Mouse (Mus musculus) heart, embryonic 14.5 days (tissue): ENCODE measurements at regions not wholly inside any gene's neighbourhood (a gene's known extent, or its start where the extent isn't known, plus 50 kb on each side); places are given as distances from the start of the nearest gene placed in this dataset.

Experiments used
- ATAC-seq: fragments of 200-750 bp; cut with Nextera tagmentation; 2 replicates; pipeline ENCODE4 v1.8.0; 2017; ENCODE audit warnings: low read depth, moderate TSS enrichment; ENCODE audit not compliant: insufficient number of reproducible peaks, insufficient read depth, low FRiP score
- H3K27ac ChIP-seq, 2 experiments: fragments of 200-500 bp in 1 of 2; fragments of 300-500 bp in 1 of 2; sonication (generic) in 1 of 2; replicated peaks in 1 of 2; 2 replicates each; pipeline ENCODE4 v1.5.1; 2012 to 2014; ENCODE audit warnings: low read depth in 2 of 2, low read length in 2 of 2, control low read depth in 1 of 2, mild to moderate bottlenecking in 1 of 2, mixed read lengths in 1 of 2; ENCODE audit not compliant: control insufficient read depth in 1 of 2, insufficient read depth in 1 of 2
- H3K27me3 ChIP-seq: fragments of 300-500 bp; sonication (generic); 2 replicates; pipeline ENCODE4 v1.6.1; 2014; ENCODE audit warnings: mild to moderate bottlenecking, low read length, control low read depth; ENCODE audit not compliant: control insufficient read depth, insufficient read depth
- H3K36me3 ChIP-seq: fragments of 300-500 bp; sonication (generic); 2 replicates; pipeline ENCODE4 v1.6.1; 2014; ENCODE audit warnings: mild to moderate bottlenecking, control low read depth, low read length, mixed read lengths; ENCODE audit not compliant: control insufficient read depth, insufficient read depth
- H3K4me1 ChIP-seq, 2 experiments: fragments of 200-500 bp in 1 of 2; fragments of 300-500 bp in 1 of 2; sonication (generic) in 1 of 2; 2 replicates each; pipeline ENCODE4 v1.6.1; 2012 to 2014; ENCODE audit warnings: low read length in 2 of 2, control low read depth in 1 of 2, mixed read lengths in 1 of 2; ENCODE audit not compliant: control insufficient read depth in 2 of 2, insufficient read depth in 2 of 2
- H3K4me2 ChIP-seq: fragments of 300-500 bp; sonication (generic); 2 replicates; pipeline ENCODE4 v1.6.1; 2014; ENCODE audit warnings: mild to moderate bottlenecking, low read length
- H3K4me3 ChIP-seq, 2 experiments: fragments of 200-500 bp in 1 of 2; fragments of 300-500 bp in 1 of 2; sonication (generic) in 1 of 2; 2 replicates each; pipeline ENCODE4 v1.5.1; 2012 to 2014; ENCODE audit warnings: low read length in 2 of 2, mild to moderate bottlenecking in 2 of 2, control low read depth in 1 of 2, low read depth in 1 of 2, moderate library complexity in 1 of 2; ENCODE audit not compliant: control insufficient read depth in 1 of 2, insufficient read depth in 1 of 2
- H3K9ac ChIP-seq: fragments of 300-500 bp; sonication (generic); 2 replicates; pipeline ENCODE4 v1.6.1; 2014; ENCODE audit warnings: mild to moderate bottlenecking, low read length
- H3K9me3 ChIP-seq: fragments of 300-500 bp; sonication (generic); 2 replicates; pipeline ENCODE4 v1.6.1; 2016; ENCODE audit warnings: low read length, control low read depth; ENCODE audit not compliant: control insufficient read depth
- WGBS: fragments of 180-500 bp; shearing (Covaris S2); extraction: QIAGEN DNeasy Blood & Tissue Kit; methylation state at CpG from one replicate; pipeline ENCODE4 v1.1.7; 2014; 5-methylcytosine and 5-hydroxymethylcytosine counted together

GRCm38 (mm10) chr4:148723208-148723607 lies 80.1 kb downstream of the Gm572 start:
- no peak overlapping the region for H3K4me3 ChIP-seq
- no peak overlapping the region for H3K27ac ChIP-seq
- no peak overlapping the region for H3K9ac ChIP-seq
- no peaks in the 10 kb centered on the region for H3K9me3 ChIP-seq
- peaks cover 5% of the 10 kb centered on the region; the same call in 1 of the 2 replicates for H3K27me3 ChIP-seq
- no peak overlapping the region for H3K4me2 ChIP-seq
- peaks cover 5 to 6% of the 10 kb centered on the region in 2 experiments; a peak in 2 of 4 replicates for H3K4me1 ChIP-seq
- H3K36me3 ChIP-seq, result no peaks in the 10 kb centered on the region
- no peak for ATAC-seq
- 80% methylated on average over 9 of the region's 9 CpGs for WGBS

- H3K4me2 ChIP-seq, result peak overlapping the region; percentile 80
- no peak overlapping the region for H3K27ac ChIP-seq
- H3K9me3 ChIP-seq, result no peaks in the 10 kb centered on the region
- WGBS, result 5% methylated on average over 38 of the region's 39 CpGs
- peak overlapping the region; percentile 67 for H3K9ac ChIP-seq
- peak overlapping the region; percentile 36 to 38 for H3K4me3 ChIP-seq
- H3K4me1 ChIP-seq, result peaks cover 5 to 6% of the 10 kb centered on the region in 2 experiments; a peak in 2 of 4 replicates
- no peaks in the 10 kb centered on the region for H3K36me3 ChIP-seq
- H3K27me3 ChIP-seq, result peaks cover 5% of the 10 kb centered on the region; the same call in 1 of the 2 replicates
- ATAC-seq, result no peak
Observed at GRCm38 (mm10) chr4:148723934-148724719, 80.1 kb upstream of the Casz1 start.

- Histone ChIP-seq H3K27me3 (no peaks in the 10 kb centered on the region), H3K4me3 (no peak overlapping the region), H3K9ac (no peak overlapping the region), H3K4me2 (no peak overlapping the region), H3K36me3 (no peaks in the 10 kb centered on the region), H3K9me3 (no peaks in the 10 kb centered on the region), H3K4me1 (peaks cover 5% of the 10 kb centered on the region in 2 experiments; a peak in 2 of 4 replicates), H3K27ac (no peak overlapping the region)
- ATAC-seq, result no peak
- 83% methylated on average over 5 of the region's 5 CpGs for WGBS
Observed at GRCm38 (mm10) chr4:148728800-148729199, 75.4 kb upstream of the Casz1 start.

GRCm38 (mm10) chr4:148731586-148731985 lies 72.6 kb upstream of the Casz1 start:
- no peak overlapping the region for H3K9ac ChIP-seq
- H3K36me3 ChIP-seq, result no peaks in the 10 kb centered on the region
- H3K4me3 ChIP-seq, result no peak overlapping the region
- ATAC-seq, result no peak
- H3K4me1 ChIP-seq, result peaks cover 18 to 19% of the 10 kb centered on the region in 2 experiments
- H3K27me3 ChIP-seq, result no peaks in the 10 kb centered on the region
- WGBS, result 75% methylated on average over 3 of the region's 3 CpGs
- H3K4me2 ChIP-seq, result no peak overlapping the region
- H3K27ac ChIP-seq, result no peak overlapping the region
- H3K9me3 ChIP-seq, result no peaks in the 10 kb centered on the region

GRCm38 (mm10) chr4:148734061-148734460 lies 70.2 kb upstream of the Casz1 start:
- Histone ChIP-seq H3K9ac (peak overlapping the region; percentile 22; the same call in 1 of the 2 replicates), H3K4me1 (peaks cover 21 to 22% of the 10 kb centered on the region in 2 experiments), H3K27me3 (no peaks in the 10 kb centered on the region), H3K27ac (peak overlapping the region in 1 of 2 experiments; percentile 26; a peak in 1 of 4 replicates), H3K36me3 (no peaks in the 10 kb centered on the region), H3K4me2 (0 out of 2 replicates have a peak overlapping the region, but pooled peaks have one; percentile 11), H3K9me3 (no peaks in the 10 kb centered on the region), H3K4me3 (no peak overlapping the region)
- WGBS, result 76% methylated on average over 9 of the region's 9 CpGs
- no peak for ATAC-seq

GRCm38 (mm10) chr4:148734547-148734946 lies 69.7 kb upstream of the Casz1 start:
- Histone ChIP-seq H3K9me3 (no peaks in the 10 kb centered on the region), H3K36me3 (no peaks in the 10 kb centered on the region), H3K9ac (peak overlapping the region; percentile 22; the same call in 1 of the 2 replicates), H3K27me3 (no peaks in the 10 kb centered on the region), H3K4me3 (no peak overlapping the region), H3K27ac (0 out of 4 replicates have a peak overlapping the region, but pooled peaks of 1 of the 2 experiments have one; percentile 26), H3K4me2 (0 out of 2 replicates have a peak overlapping the region, but pooled peaks have one; percentile 11), H3K4me1 (peaks cover 26 to 27% of the 10 kb centered on the region in 2 experiments)
- peak; percentile 14; the same call in 1 of the 2 replicates for ATAC-seq
- WGBS, result 31% methylated on average over 12 of the region's 12 CpGs

GRCm38 (mm10) chr4:148738601-148739530 lies 65.4 kb upstream of the Casz1 start:
- H3K9ac ChIP-seq, result peak overlapping the region; percentile 30; the same call in 1 of the 2 replicates
- no peaks in the 10 kb centered on the region for H3K9me3 ChIP-seq
- peak overlapping the region; percentile 21 for H3K4me2 ChIP-seq
- no peak overlapping the region for H3K4me3 ChIP-seq
- peaks cover 38 to 39% of the 10 kb centered on the region in 2 experiments for H3K4me1 ChIP-seq
- no peak for ATAC-seq
- H3K36me3 ChIP-seq, result no peaks in the 10 kb centered on the region
- H3K27me3 ChIP-seq, result no peaks in the 10 kb centered on the region
- WGBS, result 34% methylated on average over 13 of the region's 13 CpGs
- H3K27ac ChIP-seq, result peak overlapping the region; percentile 6 to 35; a peak in 1 of 4 replicates
